Mouse (Mus musculus): ENCODE data around the gene Nit1. TPM values are rescaled to one million over a fixed set of nuclear protein-coding genes. Genes with fewer than 3 reads are reported as not detected.

The Nit1 gene
- polyA plus RNA-seq, 1 experiment from 2014 or later: 28.8 TPM

- Histone ChIP-seq H3K27ac (replicated peaks; ENCODE audit: low read depth, low read length) (no peak overlapping the region), H3K4me1 (ENCODE audit: control insufficient read depth, insufficient read depth, low read length) (peaks cover 17% of the 10 kb centered on the region), H3K9me3 (ENCODE audit: control insufficient read depth, low read length) (no peaks in the 10 kb centered on the region), H3K4me3 (ENCODE audit: low read depth, low read length) (no peak overlapping the region), H3K36me3 (ENCODE audit: control insufficient read depth, insufficient read depth, low read length) (no peaks in the 10 kb centered on the region), H3K9ac (ENCODE audit: low read depth, low read length) (no peak overlapping the region), H3K4me2 (ENCODE audit: low read depth, low read length) (no peak overlapping the region), H3K27me3 (replicated peaks; ENCODE audit: control insufficient read depth, insufficient read depth, low read length) (peaks cover 14% of the 10 kb centered on the region)
- no peak for ATAC-seq (ENCODE audit: low read depth)
- no peak for DNase-seq (ENCODE audit: low spot score)
- WGBS: 89% methylated on average over 6 of the region's 6 CpGs
Measured at GRCm38 (mm10) chr1:171378298-171378697, 32.9 kb upstream of the Nit1 start.

- Histone ChIP-seq H3K4me2 (ENCODE audit: low read depth, low read length) (no peak overlapping the region), H3K4me3 (ENCODE audit: low read depth, low read length) (no peak overlapping the region), H3K27me3 (replicated peaks; ENCODE audit: control insufficient read depth, insufficient read depth, low read length) (peaks cover 11% of the 10 kb centered on the region), H3K27ac (replicated peaks; ENCODE audit: low read depth, low read length) (no peak overlapping the region; the same call in 1 of the 2 replicates), H3K9ac (ENCODE audit: low read depth, low read length) (no peak overlapping the region), H3K36me3 (ENCODE audit: control insufficient read depth, insufficient read depth, low read length) (no peaks in the 10 kb centered on the region), H3K4me1 (ENCODE audit: control insufficient read depth, insufficient read depth, low read length) (peaks cover 20% of the 10 kb centered on the region), H3K9me3 (ENCODE audit: control insufficient read depth, low read length) (no peaks in the 10 kb centered on the region)
- DNase-seq (ENCODE audit: low spot score) (no peak), ATAC-seq (ENCODE audit: low read depth) (no peak)
- WGBS: 47% methylated on average over 9 of the region's 9 CpGs
Measured at GRCm38 (mm10) chr1:171375646-171376097, 30.2 kb upstream of the Nit1 start.

GRCm38 (mm10) chr1:171373946-171374345, 28.5 kb upstream of the Nit1 start:
- Histone ChIP-seq H3K9ac (ENCODE audit: low read depth, low read length) (0 out of 2 replicates have a peak overlapping the region, but pooled peaks have one; percentile 2), H3K27me3 (replicated peaks; ENCODE audit: control insufficient read depth, insufficient read depth, low read length) (no peaks in the 10 kb centered on the region), H3K9me3 (ENCODE audit: control insufficient read depth, low read length) (no peaks in the 10 kb centered on the region), H3K4me2 (ENCODE audit: low read depth, low read length) (peak overlapping the region; percentile 31), H3K4me1 (ENCODE audit: control insufficient read depth, insufficient read depth, low read length) (peaks cover 13% of the 10 kb centered on the region), H3K4me3 (ENCODE audit: low read depth, low read length) (no peak overlapping the region), H3K27ac (replicated peaks; ENCODE audit: low read depth, low read length) (peak overlapping the region; percentile 77), H3K36me3 (ENCODE audit: control insufficient read depth, insufficient read depth, low read length) (no peaks in the 10 kb centered on the region)
- 2% methylated on average over 4 of the region's 4 CpGs for WGBS
- ATAC-seq (ENCODE audit: low read depth) (peak; percentile 37), DNase-seq (ENCODE audit: low spot score) (peak; percentile 70)

- H3K4me2 ChIP-seq (ENCODE audit: low read depth, low read length): 0 out of 2 replicates have a peak overlapping the region, but pooled peaks have one; percentile 6
- WGBS: 29% methylated on average over 3 of the region's 3 CpGs
Measured at GRCm38 (mm10) chr1:171372880-171373279, 27.4 kb upstream of the Nit1 start.

GRCm38 (mm10) chr1:171369845-171370556, 24.6 kb upstream of the Nit1 start, which contains the start of gene Nectin4:
TSS of gene Nectin4 (plus strand) at chr1:171370099.
- peak within 1 kb of the TSS; percentile 46 for H3K9ac ChIP-seq (ENCODE audit: low read depth, low read length)
- peak within 1 kb of the TSS; percentile 31 for H3K4me2 ChIP-seq (ENCODE audit: low read depth, low read length)
- H3K4me3 ChIP-seq (ENCODE audit: low read depth, low read length): peak within 1 kb of the TSS; percentile 16
- H3K27ac ChIP-seq (replicated peaks; ENCODE audit: low read depth, low read length): 0 out of 2 replicates have a peak within 1 kb of the TSS, but pooled peaks have one; percentile 34
- ATAC-seq (ENCODE audit: low read depth) (peak; percentile 80), DNase-seq (ENCODE audit: low spot score) (peak; percentile 80)
- no peaks in the 10 kb centered on the region for H3K9me3 ChIP-seq (ENCODE audit: control insufficient read depth, low read length)
- H3K27me3 ChIP-seq (replicated peaks; ENCODE audit: control insufficient read depth, insufficient read depth, low read length): no peaks in the 10 kb centered on the region
- H3K4me1 ChIP-seq (ENCODE audit: control insufficient read depth, insufficient read depth, low read length): peaks cover 13% of the 10 kb centered on the region
- H3K36me3 ChIP-seq (ENCODE audit: control insufficient read depth, insufficient read depth, low read length): no peaks in the 10 kb centered on the region
- WGBS: 27% methylated on average over 18 of the region's 20 CpGs

More at GRCm38 (mm10) chr1:171372880-171373279, 27.4 kb upstream of the Nit1 start:
- Histone ChIP-seq H3K9ac (ENCODE audit: low read depth, low read length) (no peak overlapping the region; the same call in 1 of the 2 replicates), H3K9me3 (ENCODE audit: control insufficient read depth, low read length) (no peaks in the 10 kb centered on the region), H3K4me3 (ENCODE audit: low read depth, low read length) (peak overlapping the region; percentile 16; the same call in 1 of the 2 replicates), H3K27me3 (replicated peaks; ENCODE audit: control insufficient read depth, insufficient read depth, low read length) (no peaks in the 10 kb centered on the region), H3K4me1 (ENCODE audit: control insufficient read depth, insufficient read depth, low read length) (peaks cover 13% of the 10 kb centered on the region), H3K36me3 (ENCODE audit: control insufficient read depth, insufficient read depth, low read length) (no peaks in the 10 kb centered on the region), H3K27ac (replicated peaks; ENCODE audit: low read depth, low read length) (no peak overlapping the region)
- ATAC-seq (ENCODE audit: low read depth) (no peak), DNase-seq (ENCODE audit: low spot score) (no peak)

GRCm38 (mm10) chr1:171365934-171366333, 20.5 kb upstream of the Nit1 start:
- Histone ChIP-seq H3K36me3 (ENCODE audit: control insufficient read depth, insufficient read depth, low read length) (no peaks in the 10 kb centered on the region), H3K9me3 (ENCODE audit: control insufficient read depth, low read length) (no peaks in the 10 kb centered on the region), H3K27me3 (replicated peaks; ENCODE audit: control insufficient read depth, insufficient read depth, low read length) (no peaks in the 10 kb centered on the region), H3K9ac (ENCODE audit: low read depth, low read length) (no peak overlapping the region), H3K4me3 (ENCODE audit: low read depth, low read length) (no peak overlapping the region), H3K27ac (replicated peaks; ENCODE audit: low read depth, low read length) (no peak overlapping the region), H3K4me1 (ENCODE audit: control insufficient read depth, insufficient read depth, low read length) (no peaks in the 10 kb centered on the region), H3K4me2 (ENCODE audit: low read depth, low read length) (no peak overlapping the region)
- WGBS: 61% methylated on average over 7 of the region's 7 CpGs
- DNase-seq (ENCODE audit: low spot score) (no peak), ATAC-seq (ENCODE audit: low read depth) (no peak)

GRCm38 (mm10) chr1:171361106-171362103, 16.0 kb upstream of the Nit1 start:
- H3K27me3 ChIP-seq (replicated peaks; ENCODE audit: control insufficient read depth, insufficient read depth, low read length): no peaks in the 10 kb centered on the region
- ATAC-seq (ENCODE audit: low read depth) (peak; percentile 73), DNase-seq (ENCODE audit: low spot score) (peak; percentile 86)
- 22% methylated on average over 16 of the region's 16 CpGs for WGBS
- 0 out of 2 replicates have a peak, but pooled peaks cover 3% of the 10 kb centered on the region for H3K4me1 ChIP-seq (ENCODE audit: control insufficient read depth, insufficient read depth, low read length)
- H3K9ac ChIP-seq (ENCODE audit: low read depth, low read length): peak overlapping the region; percentile 61
- peak overlapping the region; percentile 64 for H3K4me2 ChIP-seq (ENCODE audit: low read depth, low read length)
- peaks cover 11% of the 10 kb centered on the region for H3K36me3 ChIP-seq (ENCODE audit: control insufficient read depth, insufficient read depth, low read length)
- H3K9me3 ChIP-seq (ENCODE audit: control insufficient read depth, low read length): 0 out of 2 replicates have a peak, but pooled peaks cover 3% of the 10 kb centered on the region
- H3K4me3 ChIP-seq (ENCODE audit: low read depth, low read length): peak overlapping the region; percentile 46
- H3K27ac ChIP-seq (replicated peaks; ENCODE audit: low read depth, low read length): no peak overlapping the region; the same call in 1 of the 2 replicates

GRCm38 (mm10) chr1:171360656-171361055, 15.2 kb upstream of the Nit1 start, which contains the start of gene Klhdc9:
TSS of gene Klhdc9 (minus strand) at chr1:171360798.
- no peaks in the 10 kb centered on the region for H3K27me3 ChIP-seq (replicated peaks; ENCODE audit: control insufficient read depth, insufficient read depth, low read length)
- H3K9ac ChIP-seq (ENCODE audit: low read depth, low read length): peak within 1 kb of the TSS; percentile 61
- 1% methylated on average over 21 of the region's 21 CpGs for WGBS
- peak; percentile 97 for ATAC-seq (ENCODE audit: low read depth)
- peak within 1 kb of the TSS; percentile 46 for H3K4me3 ChIP-seq (ENCODE audit: low read depth, low read length)
- H3K27ac ChIP-seq (replicated peaks; ENCODE audit: low read depth, low read length): no peak within 1 kb of the TSS; the same call in 1 of the 2 replicates
- H3K36me3 ChIP-seq (ENCODE audit: control insufficient read depth, insufficient read depth, low read length): peaks cover 12% of the 10 kb centered on the region
- DNase-seq (ENCODE audit: low spot score): peak; percentile 97
- H3K9me3 ChIP-seq (ENCODE audit: control insufficient read depth, low read length): 0 out of 2 replicates have a peak, but pooled peaks cover 3% of the 10 kb centered on the region
- peak within 1 kb of the TSS; percentile 64 for H3K4me2 ChIP-seq (ENCODE audit: low read depth, low read length)
- 0 out of 2 replicates have a peak, but pooled peaks cover 3% of the 10 kb centered on the region for H3K4me1 ChIP-seq (ENCODE audit: control insufficient read depth, insufficient read depth, low read length)

Measured in embryonic facial prominence, embryonic 14.5 days (tissue).